Mouse (Mus musculus) spleen, adult 2 months (tissue): ENCODE results near the gene Bahcc1. TPM values are rescaled to one million over a fixed set of nuclear protein-coding genes. Genes with fewer than 3 reads are reported as not detected.

Experiments
- DNase-seq, 2 experiments: peaks; one replicate each; pipeline versions ENCODE4 v3.0.0 to v3.0.0-alpha.2; 2012 to 2021; ENCODE audit warnings: low spot score in 2 of 2, low read depth in 1 of 2
- H3K27ac ChIP-seq: fragments of 200-500 bp; 2 replicates; pipeline ENCODE4 v1.5.1; 2012; ENCODE audit warnings: low read length, inconsistent platforms; ENCODE audit not compliant: insufficient read depth
- H3K27me3 ChIP-seq: fragments of 200-500 bp; 2 replicates; pipeline ENCODE4 v1.6.1; 2012; ENCODE audit warnings: mild to moderate bottlenecking, moderate library complexity, low read length, inconsistent platforms; ENCODE audit not compliant: control insufficient read depth, insufficient read depth
- H3K36me3 ChIP-seq: fragments of 200-500 bp; 2 replicates; pipeline ENCODE4 v1.6.1; 2012; ENCODE audit warnings: mild to moderate bottlenecking, low read length, inconsistent platforms; ENCODE audit not compliant: control insufficient read depth, insufficient read depth
- H3K4me1 ChIP-seq: fragments of 200-500 bp; 2 replicates; pipeline ENCODE4 v1.6.1; 2011; ENCODE audit warnings: inconsistent platforms; ENCODE audit not compliant: control insufficient read depth, insufficient read depth, insufficient read length
- H3K4me3 ChIP-seq: fragments of 200-500 bp; 2 replicates; pipeline ENCODE4 v1.5.1; 2011; ENCODE audit warnings: mild to moderate bottlenecking, inconsistent platforms; ENCODE audit not compliant: insufficient read depth, insufficient read length; ENCODE audit errors: extremely low read depth
- CTCF ChIP-seq: fragments of 200-500 bp; IDR thresholded peaks from 2 replicates; pipeline ENCODE4 v1.5.1; 2011; ENCODE audit warnings: mild to moderate bottlenecking, inconsistent platforms; ENCODE audit not compliant: insufficient read depth, insufficient read length, insufficient replicate concordance; ENCODE audit errors: extremely low read depth
- POLR2A ChIP-seq: fragments of 200-500 bp; IDR thresholded peaks from 2 replicates; pipeline ENCODE4 v1.6.1; 2011; ENCODE audit warnings: low read depth, low read length, inconsistent platforms
- WGBS: fragments of 180-500 bp; shearing (Covaris S2); methylation state at CpG from one replicate; pipeline ENCODE4 v1.1.7; 2018; 5-methylcytosine and 5-hydroxymethylcytosine counted together
- polyA plus RNA-seq: library from polyadenylated mRNA; depleted of rRNA; stranded (reverse); fragments of >200 nt; gene quantifications from 2 replicates; pipeline ENCODE4 v1.2.3, GENCODE M21; 2012

Bahcc1 gene
- polyA plus RNA-seq, 1 experiment, result 3.6 TPM

DNA sequence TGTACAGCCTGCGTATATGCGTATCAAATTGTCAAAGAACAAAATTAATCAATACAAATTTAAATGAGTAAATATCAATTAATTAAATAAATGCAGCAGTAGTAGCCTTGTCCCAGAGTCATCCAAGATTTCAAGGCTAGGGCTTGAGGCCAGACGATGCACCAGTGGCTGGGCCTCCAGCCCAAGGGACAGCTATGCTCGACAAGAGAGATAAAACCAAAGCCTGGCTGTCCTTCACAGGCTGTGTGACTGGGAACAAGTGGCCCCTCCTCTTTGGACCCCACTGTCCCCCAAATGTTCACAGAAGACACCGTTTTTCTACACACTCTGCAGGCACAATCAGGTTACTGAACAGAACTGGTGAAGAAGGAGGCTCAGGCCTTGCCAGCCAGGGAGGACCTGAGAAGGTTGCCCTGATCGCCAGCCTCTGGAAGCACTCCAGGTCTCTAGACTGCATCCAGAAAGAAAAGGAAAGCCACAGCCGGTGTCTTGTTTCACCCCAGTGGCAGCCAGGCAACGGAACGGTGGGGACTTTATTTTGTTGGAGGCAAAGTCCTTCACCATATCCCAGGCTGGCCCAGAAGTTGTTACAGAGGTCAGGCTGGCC is 12.7 kb upstream of the Bahcc1 start:
- no peak overlapping the region for H3K4me3 ChIP-seq
- 0 out of 2 replicates have a peak, but pooled peaks cover 2% of the 10 kb centered on the region for H3K27me3 ChIP-seq
- H3K36me3 ChIP-seq, result no peaks in the 10 kb centered on the region
- WGBS, result 70% methylated on average over 9 of the region's 9 CpGs
- H3K27ac ChIP-seq, result no peak overlapping the region
- no peak for DNase-seq
- H3K4me1 ChIP-seq, result no peaks in the 10 kb centered on the region
- TF ChIP-seq POLR2A (no peak), CTCF (no peak)

DNA sequence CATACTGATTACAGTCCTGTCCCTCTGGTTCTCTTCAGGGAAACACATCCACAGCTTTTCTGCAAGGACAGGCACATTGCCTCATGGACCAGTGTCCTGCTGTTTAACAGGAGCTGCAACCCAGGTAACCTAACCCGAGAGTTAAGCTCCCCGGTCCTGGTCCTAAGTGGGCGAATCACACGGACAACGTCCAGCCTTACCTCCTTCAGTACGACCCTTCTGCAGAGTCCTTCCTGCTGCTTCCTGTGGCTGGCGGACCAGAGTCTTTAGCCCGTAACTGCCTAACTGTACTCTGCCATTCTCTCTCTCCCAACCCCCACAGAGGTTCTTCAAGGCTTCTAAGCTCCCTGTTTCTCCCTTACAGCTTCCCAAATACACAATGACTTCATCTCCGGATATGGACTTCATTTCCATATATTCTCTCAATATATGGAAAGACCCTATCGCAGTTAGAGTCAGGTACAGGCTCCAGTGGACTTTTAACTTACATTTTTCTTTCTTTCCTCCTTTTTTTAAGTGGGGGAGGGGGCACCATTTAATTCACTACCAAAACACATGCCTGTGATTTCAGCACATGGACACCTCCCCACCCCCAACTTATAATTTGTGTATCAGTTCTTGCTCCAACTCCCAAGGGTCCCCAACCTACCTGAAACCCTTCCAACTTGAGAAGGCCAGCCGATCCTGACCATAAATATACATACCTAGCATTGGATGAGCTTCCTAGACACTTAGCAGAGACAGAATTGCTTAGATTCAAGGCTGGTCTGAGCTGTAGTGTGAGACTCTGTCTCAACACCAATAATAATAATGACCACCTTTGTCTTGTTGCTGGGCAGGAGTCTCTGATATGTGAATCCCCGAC is 11.6 kb upstream of the Bahcc1 start:
- no peaks in the 10 kb centered on the region for H3K36me3 ChIP-seq
- 50% methylated on average over 12 of the region's 12 CpGs for WGBS
- DNase-seq, result no peak
- H3K27ac ChIP-seq, result no peak overlapping the region
- TF ChIP-seq POLR2A (no peak), CTCF (no peak)
- H3K4me3 ChIP-seq, result no peak overlapping the region
- 0 out of 2 replicates have a peak, but pooled peaks cover 2% of the 10 kb centered on the region for H3K27me3 ChIP-seq
- H3K4me1 ChIP-seq, result no peaks in the 10 kb centered on the region

DNA sequence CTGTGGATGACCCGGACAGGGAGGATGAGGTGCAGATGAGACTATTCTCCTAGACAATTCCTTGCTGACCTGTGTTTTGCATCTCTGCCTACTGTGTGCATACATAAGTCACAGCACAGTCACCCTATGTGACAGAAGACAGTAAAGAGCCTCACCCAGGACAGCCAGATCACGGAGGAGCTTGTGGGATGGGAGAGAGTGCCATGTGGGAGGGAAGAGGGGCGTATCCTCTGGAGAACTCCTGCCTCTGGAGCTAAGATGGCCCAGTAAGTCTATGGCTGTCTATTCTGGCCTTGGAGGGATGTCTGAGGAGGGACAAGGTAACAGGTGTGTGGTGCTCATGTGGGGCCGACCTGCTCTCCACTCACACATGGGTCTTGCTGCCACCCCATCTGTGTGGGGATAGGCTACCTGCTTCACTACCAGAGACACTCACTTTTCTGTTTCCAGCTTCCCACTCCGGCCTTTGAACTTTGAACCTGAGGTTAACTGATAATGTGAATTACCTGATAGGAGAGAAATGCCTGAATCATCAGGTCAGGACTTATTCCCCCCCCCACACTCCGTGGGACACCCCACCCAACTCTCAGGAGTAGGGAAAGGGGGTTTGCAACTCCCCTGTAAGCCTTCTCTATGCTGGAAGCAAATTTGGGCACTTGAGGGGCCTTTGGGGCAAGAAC is 10.2 kb upstream of the Bahcc1 start:
- TF ChIP-seq CTCF (no peak), POLR2A (no peak)
- Histone ChIP-seq H3K4me3 (no peak overlapping the region), H3K27me3 (peaks cover 7% of the 10 kb centered on the region; the same call in 1 of the 2 replicates), H3K4me1 (no peaks in the 10 kb centered on the region), H3K36me3 (no peaks in the 10 kb centered on the region), H3K27ac (no peak overlapping the region)
- WGBS, result 85% methylated on average over 6 of the region's 6 CpGs
- DNase-seq, result no peak

DNA sequence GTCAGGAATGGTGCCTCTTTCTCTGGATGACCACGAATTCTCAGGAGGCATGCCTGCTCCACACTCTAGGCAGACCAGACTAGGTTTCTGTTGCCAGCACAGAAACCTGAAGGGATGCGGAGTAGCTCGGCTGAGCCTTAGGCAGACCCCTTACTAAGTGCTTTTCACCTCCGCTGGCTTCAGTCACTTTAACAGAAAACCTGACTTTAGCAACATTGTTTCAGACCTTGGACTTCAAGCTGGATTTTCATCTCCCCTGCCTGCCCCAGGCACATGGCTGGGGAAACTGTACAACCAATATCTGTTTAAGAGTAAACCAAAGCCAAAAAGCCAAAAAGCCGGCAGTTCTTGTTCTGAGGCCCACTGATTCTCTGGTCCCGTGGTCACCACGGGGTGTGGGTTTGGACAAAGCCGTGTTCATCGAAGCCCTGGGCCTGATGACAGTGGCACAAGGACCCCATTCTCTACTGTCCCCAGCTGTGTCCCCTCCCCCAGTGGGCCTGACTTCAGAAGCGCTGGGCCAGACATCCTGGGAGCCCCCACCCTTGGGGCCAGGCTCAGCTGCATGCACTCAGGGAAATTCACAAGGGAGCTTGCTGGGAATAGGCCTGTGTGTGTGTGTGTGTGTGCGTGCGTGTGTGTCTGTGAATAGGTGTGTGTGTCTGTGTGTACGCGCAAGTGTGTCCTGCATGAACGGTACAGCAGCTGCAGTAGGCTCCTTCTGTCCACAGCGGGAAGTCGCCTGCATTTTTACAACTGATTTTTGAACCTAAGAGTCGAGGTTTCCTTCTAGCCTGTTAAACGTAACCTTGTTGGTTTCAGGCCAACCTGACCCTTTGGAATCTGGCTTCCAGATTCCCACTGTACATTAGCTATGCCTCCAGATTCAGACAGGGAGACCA is 8.9 kb upstream of the Bahcc1 start:
- Histone ChIP-seq H3K4me3 (no peak overlapping the region), H3K27me3 (peaks cover 8% of the 10 kb centered on the region; the same call in 1 of the 2 replicates), H3K36me3 (no peaks in the 10 kb centered on the region), H3K4me1 (no peaks in the 10 kb centered on the region), H3K27ac (no peak overlapping the region)
- DNase-seq, result no peak
- WGBS, result 68% methylated on average over 19 of the region's 19 CpGs
- TF ChIP-seq POLR2A, result no peak
- no peak for TF ChIP-seq CTCF

DNA sequence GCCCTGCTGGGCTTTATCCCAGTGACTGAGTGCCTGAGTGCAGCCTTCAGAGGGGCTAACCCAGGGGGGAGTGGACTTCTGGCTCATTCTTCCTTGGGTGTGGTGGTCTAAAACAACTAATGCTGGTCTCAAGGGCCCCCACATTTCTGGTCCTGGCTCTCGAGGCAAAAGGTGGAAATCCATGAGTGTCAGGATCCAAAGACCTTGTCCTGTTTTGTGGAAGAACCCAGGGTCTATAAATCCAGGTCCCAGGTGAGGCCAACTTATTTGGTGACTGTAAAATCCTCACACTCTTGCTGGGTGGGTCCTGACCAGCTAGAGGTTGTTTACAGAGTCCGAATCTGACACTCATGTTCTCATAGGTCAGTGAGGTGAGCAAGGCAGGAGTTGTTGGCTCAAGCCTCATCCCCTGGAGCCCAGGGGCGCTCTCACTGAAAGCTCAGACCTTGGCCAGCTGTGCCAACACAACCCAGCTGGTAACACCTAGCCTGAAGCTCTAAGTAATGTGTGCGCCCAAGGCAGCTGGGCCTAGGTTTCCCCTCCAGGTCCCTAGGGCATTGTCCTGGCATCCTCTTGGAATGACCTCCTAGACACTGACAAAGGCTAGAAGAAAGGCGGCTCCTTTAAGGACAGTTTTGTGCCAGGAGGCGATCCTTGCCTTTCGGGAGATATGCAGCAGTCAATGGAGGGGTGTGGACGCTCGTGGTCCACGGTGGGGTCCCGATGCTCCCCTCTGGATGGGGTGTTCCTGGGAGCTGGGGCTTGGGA is 8.1 kb upstream of the Bahcc1 start:
- peaks cover 8% of the 10 kb centered on the region; the same call in 1 of the 2 replicates for H3K27me3 ChIP-seq
- no peak overlapping the region for H3K27ac ChIP-seq
- TF ChIP-seq POLR2A (no peak), CTCF (no peak)
- H3K36me3 ChIP-seq, result no peaks in the 10 kb centered on the region
- DNase-seq, result no peak
- WGBS, result 56% methylated on average over 11 of the region's 11 CpGs
- H3K4me1 ChIP-seq, result no peaks in the 10 kb centered on the region
- H3K4me3 ChIP-seq, result no peak overlapping the region
